Mouse (Mus musculus) kidney, postnatal 36 days (tissue): ENCODE measurements around the gene Arl15.

Source experiments
- DNase-seq, 2 experiments: peaks; one replicate each; pipeline ENCODE4 v3.0.0; 2021 to 2022; ENCODE audit warnings: mixed read lengths in 2 of 2

The Arl15 gene

GRCm38 (mm10) chr13:113846413-113846812 lies 52.1 kb downstream of the Arl15 start:
- DNase-seq = no peak

GRCm38 (mm10) chr13:113850431-113851034 lies 56.2 kb downstream of the Arl15 start:
- DNase-seq = peak; percentile 36 to 68

GRCm38 (mm10) chr13:113851602-113852375 lies 57.5 kb downstream of the Arl15 start:
- no peak for DNase-seq

GRCm38 (mm10) chr13:113852376-113852666 lies 58.0 kb downstream of the Arl15 start:
- no peak for DNase-seq

- no peak for DNase-seq
Observed at GRCm38 (mm10) chr13:113854146-113854545, 59.8 kb downstream of the Arl15 start.

- DNase-seq = no peak
Observed at GRCm38 (mm10) chr13:113854551-113855312, 60.4 kb downstream of the Arl15 start.

- DNase-seq = no peak
Observed at GRCm38 (mm10) chr13:113856946-113857345, 62.6 kb downstream of the Arl15 start.

- no peak for DNase-seq
Observed at GRCm38 (mm10) chr13:113858667-113859391, 64.5 kb downstream of the Arl15 start.

GRCm38 (mm10) chr13:113859392-113859776 lies 65.1 kb downstream of the Arl15 start:
- DNase-seq = no peak

GRCm38 (mm10) chr13:113860816-113861215 lies 66.5 kb downstream of the Arl15 start:
- DNase-seq = no peak

- no peak for DNase-seq
Observed at GRCm38 (mm10) chr13:113861231-113861630, 66.9 kb downstream of the Arl15 start.

GRCm38 (mm10) chr13:113862951-113863350 lies 68.6 kb downstream of the Arl15 start:
- DNase-seq = no peak

GRCm38 (mm10) chr13:113863688-113864087 lies 69.4 kb downstream of the Arl15 start:
- DNase-seq = no peak

GRCm38 (mm10) chr13:113864278-113864677 lies 70.0 kb downstream of the Arl15 start:
- peak; percentile 33 to 58 for DNase-seq

- DNase-seq = peak; percentile 62 to 84
Observed at GRCm38 (mm10) chr13:113864893-113865292, 70.6 kb downstream of the Arl15 start.

- DNase-seq = no peak
Observed at GRCm38 (mm10) chr13:113865378-113865777, 71.1 kb downstream of the Arl15 start.

GRCm38 (mm10) chr13:113865806-113866205 lies 71.5 kb downstream of the Arl15 start:
- peak; percentile 58 to 81 for DNase-seq

- DNase-seq = no peak
Observed at GRCm38 (mm10) chr13:113867736-113868135, 73.4 kb downstream of the Arl15 start.

- DNase-seq = peak; percentile 60 to 83
Observed at GRCm38 (mm10) chr13:113869212-113870205, 75.2 kb downstream of the Arl15 start.

GRCm38 (mm10) chr13:113870403-113870802 lies 76.1 kb downstream of the Arl15 start:
- DNase-seq = peak in 1 of 2 experiments; percentile 39

- peak; percentile 64 to 85 for DNase-seq
Observed at GRCm38 (mm10) chr13:113871853-113872252, 77.5 kb downstream of the Arl15 start.

- DNase-seq = no peak
Observed at GRCm38 (mm10) chr13:113875724-113876123, 81.4 kb downstream of the Arl15 start.
